Mouse (Mus musculus) megakaryocyte, embryonic 14.5 days (primary cell): ENCODE results near the gene A930004D18Rik.

ENCODE experiments used
- FLI1 ChIP-seq: IDR thresholded peaks from 2 replicates; pipeline ENCODE4 v1.6.1; 2012; ENCODE audit warnings: low read length, inconsistent platforms, mixed read lengths
- GATA1 ChIP-seq: IDR thresholded peaks from 3 replicates; pipeline ENCODE4 v1.6.1; 2012; ENCODE audit warnings: mixed read lengths, low read length, inconsistent platforms, borderline replicate concordance

- TF ChIP-seq GATA1 (no peak), FLI1 (no peak)
Observed at GRCm38 (mm10) chr2:18071947-18072346, 34.4 kb upstream of the A930004D18Rik start.
